Mouse (Mus musculus): ENCODE measurements around the gene Mecp2.

Mecp2 gene

DNA sequence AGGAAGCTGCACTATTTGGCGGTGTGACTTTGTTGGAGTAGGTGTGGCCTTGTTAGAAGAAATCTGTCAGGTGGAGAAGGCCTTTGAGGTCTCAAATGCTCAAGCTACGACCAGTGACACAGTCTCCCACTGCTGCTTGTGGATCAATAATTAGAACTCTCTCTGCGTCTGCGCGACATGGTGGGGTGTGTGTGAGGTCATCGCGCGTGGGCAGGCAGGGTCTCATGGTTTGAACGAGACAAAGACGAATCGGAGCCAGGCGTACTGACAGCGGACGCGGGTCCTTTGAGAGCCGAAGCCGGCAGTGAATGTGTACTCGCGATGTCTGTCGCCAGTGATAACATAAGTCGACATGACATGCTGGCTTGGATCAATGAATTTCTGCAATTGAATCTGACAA is 128.8 kb downstream of the Mecp2 start:
- no peak for DNase-seq

DNA sequence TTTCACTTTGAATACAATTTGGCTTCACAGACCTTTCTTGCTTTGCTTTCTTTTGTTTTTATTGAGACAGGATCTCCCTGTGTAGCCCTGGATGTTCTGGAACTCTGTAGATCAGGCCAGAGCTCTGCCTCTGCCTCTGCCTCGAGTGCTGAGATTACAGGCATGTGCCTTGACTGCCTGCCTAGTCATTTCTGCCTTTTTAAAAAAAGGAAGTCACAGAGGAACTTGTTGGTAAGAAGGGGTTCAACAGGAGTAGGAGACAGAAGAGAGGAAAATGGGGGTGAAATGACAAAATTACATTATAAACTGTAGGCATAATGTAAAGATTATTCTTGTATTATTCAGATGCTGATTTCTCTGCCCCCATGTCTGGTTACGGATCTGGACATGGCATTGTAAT is 131.5 kb downstream of the Mecp2 start:
- no peak for DNase-seq

DNA sequence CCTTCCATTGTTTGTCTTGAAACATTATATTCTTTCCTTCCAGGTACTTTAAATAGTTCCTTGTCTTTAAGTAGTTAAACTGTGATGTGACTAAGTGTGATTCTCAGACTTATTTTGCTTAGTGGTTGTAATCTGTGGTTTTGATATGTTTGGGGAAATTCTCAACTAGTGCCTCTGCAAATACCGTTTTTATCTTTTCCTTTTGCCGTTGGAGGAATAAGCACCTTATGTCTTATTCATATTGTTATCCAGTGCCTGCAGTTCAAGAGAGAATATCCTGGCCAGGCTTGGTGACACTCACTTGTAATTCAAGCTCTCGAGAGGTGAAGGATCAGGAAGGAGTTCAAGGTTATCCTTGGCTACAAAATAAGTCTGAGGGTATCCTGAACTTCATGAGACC is 134.1 kb downstream of the Mecp2 start:
- no peak for DNase-seq

DNA sequence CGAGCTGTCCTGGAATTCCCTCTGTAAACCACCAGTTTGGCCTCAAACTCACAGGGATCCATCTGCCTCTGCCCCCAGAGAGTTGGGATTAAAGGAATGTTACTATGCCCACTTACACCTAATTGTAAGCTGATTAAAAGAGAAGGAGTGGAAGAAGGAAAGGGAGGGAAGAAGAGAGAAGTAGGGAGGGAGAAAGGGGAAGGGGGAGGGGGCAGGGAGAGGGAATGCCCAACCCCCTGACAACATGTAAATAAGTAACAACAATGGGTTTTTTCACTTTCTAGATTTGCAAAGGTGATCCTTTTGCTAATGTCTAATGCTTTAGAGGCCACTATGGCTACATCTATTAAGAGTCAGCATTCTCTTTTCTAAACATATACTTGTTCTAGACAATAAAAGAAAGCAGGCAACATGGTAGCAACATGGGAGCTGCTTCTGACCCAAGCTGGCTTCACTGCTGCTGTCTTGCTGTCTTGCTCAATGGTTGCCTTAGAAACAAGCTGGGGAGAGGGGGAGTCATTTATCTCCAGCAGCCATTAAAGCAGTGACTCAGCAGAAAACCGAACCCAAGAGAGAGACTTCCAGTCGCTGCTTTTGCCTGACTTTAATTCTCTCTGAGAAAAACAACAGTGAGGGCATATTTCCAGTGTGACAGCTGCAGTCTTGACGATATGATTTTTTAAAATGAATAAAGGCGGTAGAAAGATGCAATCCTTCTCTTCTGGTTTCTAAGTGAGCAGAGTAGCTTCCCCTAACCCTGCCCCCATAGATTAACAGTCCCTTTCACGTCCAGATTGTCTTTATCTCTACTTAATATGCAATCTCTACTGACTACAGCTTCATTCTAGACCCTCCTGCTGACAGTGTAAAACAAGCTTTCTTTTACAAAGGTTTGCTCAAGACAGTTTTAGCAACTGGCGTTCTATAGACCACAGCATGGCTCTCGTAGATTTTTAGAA is 136.0 kb downstream of the Mecp2 start:
- peak; percentile 51 for DNase-seq

DNA sequence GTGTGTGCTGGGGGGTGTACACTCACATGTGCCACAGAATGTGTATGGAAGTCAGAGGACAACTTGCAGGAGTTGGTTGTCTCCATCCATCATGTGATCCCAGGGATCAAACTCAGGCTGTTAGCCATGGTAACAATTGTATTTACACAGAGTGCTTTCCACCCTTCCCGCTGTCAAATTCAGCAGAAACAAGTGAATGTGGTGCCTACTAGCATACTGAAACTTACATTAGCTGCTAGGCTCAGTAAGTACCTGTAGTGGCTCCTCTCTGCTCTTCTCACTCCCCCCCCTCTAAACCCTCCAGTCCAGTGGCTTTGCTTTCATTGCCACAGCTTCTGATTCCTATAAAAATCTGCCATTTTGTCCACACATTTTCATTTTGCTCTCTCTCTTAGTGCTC is 157.4 kb downstream of the Mecp2 start:
- no peak for DNase-seq
